ENCODE assay signal across 30 mouse cellular contexts in the genomic region with DNA sequence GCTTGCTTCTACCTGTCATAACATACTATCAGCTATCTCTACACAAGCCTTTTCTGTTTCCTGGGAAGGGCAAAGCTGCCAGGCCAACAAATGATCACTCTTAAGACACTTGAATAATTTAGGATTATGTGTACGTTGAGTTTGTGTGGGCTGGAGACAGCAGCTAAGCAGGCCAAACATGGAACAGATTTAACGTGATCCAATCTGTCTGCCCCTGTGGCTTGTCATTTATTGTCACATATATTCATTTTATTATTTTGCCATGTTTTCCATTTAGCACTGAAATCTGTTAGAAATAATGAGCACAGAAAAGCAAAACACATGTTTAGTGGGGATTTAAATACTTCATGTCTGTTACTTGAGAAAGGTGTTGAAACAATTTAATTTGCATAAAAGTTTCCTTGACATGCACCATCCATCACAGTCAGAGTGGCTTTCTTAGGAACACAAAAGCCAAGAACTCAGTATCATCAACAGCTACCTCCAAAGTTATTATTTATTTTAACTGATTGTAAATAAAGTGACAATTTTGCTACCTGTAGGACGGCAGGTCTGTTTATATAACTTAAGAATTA.
"Had no signal": no experiment of that assay in that cellular context is flagged by ENCODE, and none has a peak within 500 bp of the region (broad histone marks: within the 10 kb centered on the region; RNA-seq: fewer than 3 reads in every experiment).

No protein-coding gene starts in this region.

- ATAC-seq: hindbrain, postnatal 0 days; intestine, embryonic 16.5 days; liver, postnatal 0 days had no signal

- H3K4me2 ChIP-seq: heart, embryonic 11.5 days; heart, embryonic 13.5 days; heart, embryonic 15.5 days; hindbrain, embryonic 13.5 days; hindbrain, embryonic 15.5 days; kidney, embryonic 15.5 days; limb, embryonic 12.5 days; liver, embryonic 11.5 days; liver, embryonic 13.5 days; liver, embryonic 15.5 days had no signal

- H3K4me3 ChIP-seq: gastrocnemius, adult 2 months; heart, adult 2 months; heart, embryonic 13.5 days; heart, embryonic 15.5 days; hindbrain, embryonic 13.5 days; hindbrain, embryonic 15.5 days; kidney, embryonic 15.5 days; layer of hippocampus, adult 2 months; left cerebral cortex, adult 2 months; limb, embryonic 10.5 days; limb, embryonic 12.5 days; liver, embryonic 13.5 days; liver, embryonic 15.5 days had no signal

- H3K4me1 ChIP-seq: heart, embryonic 13.5 days; heart, embryonic 15.5 days; hindbrain, embryonic 13.5 days; hindbrain, embryonic 15.5 days; kidney, embryonic 15.5 days; limb, embryonic 10.5 days; limb, embryonic 12.5 days; liver, embryonic 13.5 days; liver, embryonic 15.5 days had no signal

- H3K36me3 ChIP-seq: heart, embryonic 13.5 days; heart, embryonic 15.5 days; hindbrain, embryonic 13.5 days; hindbrain, embryonic 15.5 days; kidney, embryonic 15.5 days; limb, embryonic 10.5 days; limb, embryonic 12.5 days; liver, embryonic 13.5 days; liver, embryonic 15.5 days had no signal

- H3K27ac ChIP-seq: gastrocnemius, adult 2 months; heart, adult 2 months; heart, embryonic 13.5 days; heart, embryonic 15.5 days; hindbrain, embryonic 13.5 days; hindbrain, embryonic 15.5 days; hindbrain, postnatal 0 days; kidney, embryonic 15.5 days; kidney, postnatal 0 days; layer of hippocampus, adult 2 months; left cerebral cortex, adult 2 months; limb, embryonic 10.5 days; limb, embryonic 12.5 days; liver, embryonic 13.5 days; liver, embryonic 15.5 days had no signal

- DNase-seq: gastrocnemius, adult 2 months; gastrocnemius, postnatal 14 days; gastrocnemius, postnatal 36 days; heart, adult 11 months; heart, adult 2 months; heart, postnatal 14 days; heart, postnatal 36 days; kidney, adult 11 months; kidney, adult 2 months; kidney, adult 9 months; kidney, postnatal 14 days; kidney, postnatal 4 days; liver; liver, embryonic 13.5 days; liver, postnatal 0 days had no signal

- H3K27me3 ChIP-seq: heart, embryonic 13.5 days; heart, embryonic 15.5 days; hindbrain, embryonic 13.5 days; hindbrain, embryonic 15.5 days; kidney, embryonic 15.5 days; limb, embryonic 12.5 days; liver, embryonic 13.5 days; liver, embryonic 15.5 days had no signal

- H3K9ac ChIP-seq: heart, embryonic 13.5 days; heart, embryonic 15.5 days; hindbrain, embryonic 13.5 days; hindbrain, embryonic 15.5 days; kidney, embryonic 15.5 days; limb, embryonic 12.5 days; liver, embryonic 13.5 days; liver, embryonic 15.5 days; liver, postnatal 0 days had no signal

- H3K9me3 ChIP-seq: heart, embryonic 13.5 days; heart, embryonic 15.5 days; hindbrain, embryonic 13.5 days; hindbrain, embryonic 15.5 days; kidney, embryonic 15.5 days; limb, embryonic 10.5 days; limb, embryonic 12.5 days; liver, embryonic 13.5 days; liver, embryonic 15.5 days had no signal
